Mouse (Mus musculus): ENCODE measurements around the gene Mettl2.
"Not testable (repeated sequence)": the region's sequence is repeated elsewhere in the genome, so short reads cannot be mapped to it uniquely, and the experiment has no call there.

Gene Mettl2

GRCm38 (mm10) chr11:105125735-105126519 lies at the start of gene Mettl2:
TSS of gene Mettl2 (plus strand) at chr11:105126425.
- peak; percentile 98 for DNase-seq

- not testable (repeated sequence) for DNase-seq
These were observed 13.8 kb upstream of the Mettl2 start for GRCm38 (mm10) chr11:105112448-105112847.

GRCm38 (mm10) chr11:105117814-105118213 lies 8.4 kb upstream of the Mettl2 start:
- DNase-seq, result peak; percentile 72

- DNase-seq, result peak; percentile 77
These were observed 5.6 kb upstream of the Mettl2 start for GRCm38 (mm10) chr11:105120551-105121061.

GRCm38 (mm10) chr11:105121792-105122191 lies 4.4 kb upstream of the Mettl2 start:
- DNase-seq, result peak; percentile 14

GRCm38 (mm10) chr11:105123986-105124385 lies 2.2 kb upstream of the Mettl2 start:
- peak; percentile 85 for DNase-seq

GRCm38 (mm10) chr11:105126520-105127029 lies 350 bp downstream of the Mettl2 start:
- no peak for DNase-seq

- DNase-seq, result no peak
These were observed 9.5 kb downstream of the Mettl2 start for GRCm38 (mm10) chr11:105135692-105136091.

GRCm38 (mm10) chr11:105137255-105137654 lies 11.0 kb downstream of the Mettl2 start:
- not testable (repeated sequence) for DNase-seq

- DNase-seq, result not testable (repeated sequence)
These were observed 14.3 kb downstream of the Mettl2 start for GRCm38 (mm10) chr11:105140512-105140911.

- no peak for DNase-seq
These were observed 14.9 kb downstream of the Mettl2 start for GRCm38 (mm10) chr11:105141115-105141514.

GRCm38 (mm10) chr11:105143564-105143963 lies 17.3 kb downstream of the Mettl2 start:
- no peak for DNase-seq

- no peak for DNase-seq
These were observed 17.9 kb downstream of the Mettl2 start for GRCm38 (mm10) chr11:105144084-105144483.

- no peak for DNase-seq
These were observed 18.4 kb downstream of the Mettl2 start for GRCm38 (mm10) chr11:105144508-105145210.

GRCm38 (mm10) chr11:105145211-105145610 lies 19.0 kb downstream of the Mettl2 start:
- no peak for DNase-seq

GRCm38 (mm10) chr11:105146593-105146992 lies 20.4 kb downstream of the Mettl2 start, which contains the start of gene Gm10842:
TSS of gene Gm10842 (plus strand) at chr11:105146893.
- DNase-seq, result no peak

- DNase-seq, result no peak
These were observed 23.1 kb downstream of the Mettl2 start for GRCm38 (mm10) chr11:105149353-105149752.

GRCm38 (mm10) chr11:105149766-105150165 lies 23.5 kb downstream of the Mettl2 start:
- DNase-seq, result no peak

GRCm38 (mm10) chr11:105150691-105151090 lies 24.5 kb downstream of the Mettl2 start:
- no peak for DNase-seq

GRCm38 (mm10) chr11:105151226-105152016 lies 25.2 kb downstream of the Mettl2 start:
- DNase-seq, result no peak

- no peak for DNase-seq
These were observed 25.7 kb downstream of the Mettl2 start for GRCm38 (mm10) chr11:105152017-105152300.

GRCm38 (mm10) chr11:105152357-105152899 lies 26.2 kb downstream of the Mettl2 start:
- no peak for DNase-seq

All from heart, adult 11 months (tissue).